Mouse (Mus musculus) forebrain, embryonic 15.5 days (tissue): Measurements from ENCODE around the gene Hsf5. TPM values are rescaled to one million over a fixed set of nuclear protein-coding genes. Genes with fewer than 3 reads are reported as not detected.

Experiments used
- ATAC-seq: fragments of 200-750 bp; cut with Nextera tagmentation; replicated peaks from 2 replicates; pipeline ENCODE4 v1.8.0; 2017; ENCODE audit warnings: mild to moderate bottlenecking, moderate TSS enrichment, moderate library complexity
- H3K27ac ChIP-seq: fragments of 300-500 bp; sonication (generic); replicated peaks from 2 replicates; pipeline ENCODE4 v1.5.1; 2015; ENCODE audit warnings: mild to moderate bottlenecking, inconsistent platforms
- H3K27me3 ChIP-seq: fragments of 300-500 bp; sonication (generic); 2 replicates; pipeline ENCODE4 v1.6.1; 2015; ENCODE audit warnings: inconsistent platforms
- H3K36me3 ChIP-seq: fragments of 300-500 bp; sonication (generic); 2 replicates; pipeline ENCODE4 v1.6.1; 2015; ENCODE audit warnings: mild to moderate bottlenecking, inconsistent platforms
- H3K4me1 ChIP-seq: fragments of 300-500 bp; sonication (generic); 2 replicates; pipeline ENCODE4 v1.6.1; 2015; ENCODE audit warnings: inconsistent platforms
- H3K4me2 ChIP-seq: fragments of 300-500 bp; sonication (generic); replicated peaks from 2 replicates; pipeline ENCODE4 v1.6.1; 2015; ENCODE audit warnings: mild to moderate bottlenecking, inconsistent platforms
- H3K4me3 ChIP-seq: fragments of 300-500 bp; sonication (generic); 2 replicates; pipeline ENCODE4 v1.5.1; 2015; ENCODE audit warnings: mild to moderate bottlenecking, inconsistent platforms
- H3K9ac ChIP-seq: fragments of 300-500 bp; sonication (generic); replicated peaks from 2 replicates; pipeline ENCODE4 v1.6.1; 2015; ENCODE audit warnings: mild to moderate bottlenecking, inconsistent platforms
- H3K9me3 ChIP-seq: fragments of 300-500 bp; sonication (generic); 2 replicates; pipeline ENCODE4 v1.6.1; 2016; ENCODE audit warnings: inconsistent platforms
- WGBS: fragments of 180-500 bp; shearing (Covaris S2); methylation state at CpG from one replicate; pipeline ENCODE4 v1.1.7; 2015; ENCODE audit warnings: mixed read lengths; 5-methylcytosine and 5-hydroxymethylcytosine counted together
- polyA plus RNA-seq: library from polyadenylated mRNA; unstranded; fragments of >200 nt; fragmentation: Nextera tagmentation; extraction: Ambion mirVana; gene quantifications from 2 replicates; pipeline ENCODE4 v1.2.1, GENCODE M21; 2015

The Hsf5 gene
- polyA plus RNA-seq, 1 experiment from 2014 or later = 0.48 TPM

- no peak overlapping the region for H3K9ac ChIP-seq
- no peak overlapping the region for H3K4me3 ChIP-seq
- no peak overlapping the region for H3K27ac ChIP-seq
- peaks cover 83% of the 10 kb centered on the region for H3K36me3 ChIP-seq
- H3K4me2 ChIP-seq = no peak overlapping the region
- no peaks in the 10 kb centered on the region for H3K9me3 ChIP-seq
- no peaks in the 10 kb centered on the region for H3K4me1 ChIP-seq
- no peaks in the 10 kb centered on the region for H3K27me3 ChIP-seq
- 95% methylated on average over 5 of the region's 5 CpGs for WGBS
- ATAC-seq = no peak
These were observed 1.4 kb upstream of the Hsf5 start for GRCm38 (mm10) chr11:87615551-87615950.

- Histone ChIP-seq H3K27ac (no peak overlapping the region), H3K4me3 (no peak overlapping the region), H3K4me2 (no peak overlapping the region), H3K27me3 (no peaks in the 10 kb centered on the region), H3K4me1 (no peaks in the 10 kb centered on the region), H3K9ac (no peak overlapping the region), H3K9me3 (no peaks in the 10 kb centered on the region), H3K36me3 (peaks cover 81% of the 10 kb centered on the region)
- 97% methylated on average over 2 of the region's 2 CpGs for WGBS
- no peak for ATAC-seq
These were observed 1.0 kb upstream of the Hsf5 start for GRCm38 (mm10) chr11:87615952-87616351.

- no peak overlapping the region for H3K4me3 ChIP-seq
- peaks cover 72% of the 10 kb centered on the region for H3K36me3 ChIP-seq
- H3K9ac ChIP-seq = no peak overlapping the region
- no peak overlapping the region for H3K4me2 ChIP-seq
- H3K27me3 ChIP-seq = no peaks in the 10 kb centered on the region
- H3K27ac ChIP-seq = no peak overlapping the region
- H3K9me3 ChIP-seq = no peaks in the 10 kb centered on the region
- no peaks in the 10 kb centered on the region for H3K4me1 ChIP-seq
- ATAC-seq = no peak
- WGBS = 96% methylated on average over 32 of the region's 32 CpGs
These were observed 642 bp downstream of the Hsf5 start for GRCm38 (mm10) chr11:87617606-87618005.

GRCm38 (mm10) chr11:87623160-87623559 is 6.2 kb downstream of the Hsf5 start:
- Histone ChIP-seq H3K27me3 (no peaks in the 10 kb centered on the region), H3K4me1 (no peaks in the 10 kb centered on the region), H3K27ac (no peak overlapping the region), H3K4me3 (no peak overlapping the region), H3K9me3 (no peaks in the 10 kb centered on the region), H3K9ac (no peak overlapping the region), H3K4me2 (no peak overlapping the region), H3K36me3 (peaks cover 43% of the 10 kb centered on the region)
- ATAC-seq = no peak
- WGBS = 81% methylated on average over 4 of the region's 4 CpGs

GRCm38 (mm10) chr11:87629859-87630258 is 12.9 kb downstream of the Hsf5 start:
- Histone ChIP-seq H3K9me3 (no peaks in the 10 kb centered on the region), H3K36me3 (peaks cover 6% of the 10 kb centered on the region; the same call in 1 of the 2 replicates), H3K4me1 (no peaks in the 10 kb centered on the region), H3K27ac (no peak overlapping the region), H3K4me2 (no peak overlapping the region), H3K4me3 (no peak overlapping the region), H3K27me3 (no peaks in the 10 kb centered on the region), H3K9ac (no peak overlapping the region)
- WGBS = 41% methylated on average over 10 of the region's 10 CpGs
- no peak for ATAC-seq

- no peak overlapping the region for H3K27ac ChIP-seq
- peak overlapping the region; percentile 44 for H3K4me3 ChIP-seq
These were observed 21.8 kb downstream of the Hsf5 start for GRCm38 (mm10) chr11:87638793-87639192.

GRCm38 (mm10) chr11:87639206-87639605 is 22.2 kb downstream of the Hsf5 start:
- no peak for ATAC-seq
- Histone ChIP-seq H3K36me3 (0 out of 2 replicates have a peak, but pooled peaks cover 3% of the 10 kb centered on the region), H3K9ac (peak overlapping the region; percentile 65), H3K4me3 (peak overlapping the region; percentile 44), H3K4me2 (peak overlapping the region; percentile 79), H3K4me1 (peaks cover 4% of the 10 kb centered on the region; the same call in 1 of the 2 replicates), H3K27ac (no peak overlapping the region), H3K27me3 (no peaks in the 10 kb centered on the region), H3K9me3 (no peaks in the 10 kb centered on the region)
- 1% methylated on average over 29 of the region's 29 CpGs for WGBS

More at GRCm38 (mm10) chr11:87638793-87639192, 21.8 kb downstream of the Hsf5 start:
- ATAC-seq = no peak
- Histone ChIP-seq H3K4me2 (peak overlapping the region; percentile 79), H3K9me3 (no peaks in the 10 kb centered on the region), H3K4me1 (peaks cover 4% of the 10 kb centered on the region; the same call in 1 of the 2 replicates), H3K27me3 (no peaks in the 10 kb centered on the region), H3K9ac (peak overlapping the region; percentile 65), H3K36me3 (0 out of 2 replicates have a peak, but pooled peaks cover 3% of the 10 kb centered on the region)
- 5% methylated on average over 2 of the region's 2 CpGs for WGBS

GRCm38 (mm10) chr11:87642865-87643264 is 25.9 kb downstream of the Hsf5 start:
- no peaks in the 10 kb centered on the region for H3K27me3 ChIP-seq
- no peaks in the 10 kb centered on the region for H3K36me3 ChIP-seq
- H3K27ac ChIP-seq = no peak overlapping the region
- H3K4me3 ChIP-seq = no peak overlapping the region
- H3K4me2 ChIP-seq = no peak overlapping the region
- peaks cover 4% of the 10 kb centered on the region; the same call in 1 of the 2 replicates for H3K4me1 ChIP-seq
- no peak for ATAC-seq
- no peaks in the 10 kb centered on the region for H3K9me3 ChIP-seq
- no peak overlapping the region for H3K9ac ChIP-seq

GRCm38 (mm10) chr11:87654693-87655092 is 37.7 kb downstream of the Hsf5 start:
- no peaks in the 10 kb centered on the region for H3K9me3 ChIP-seq
- ATAC-seq = no peak
- no peak overlapping the region for H3K4me2 ChIP-seq
- H3K36me3 ChIP-seq = no peaks in the 10 kb centered on the region
- no peak overlapping the region for H3K27ac ChIP-seq
- 84% methylated on average over 5 of the region's 5 CpGs for WGBS
- no peak overlapping the region for H3K4me3 ChIP-seq
- H3K9ac ChIP-seq = no peak overlapping the region
- H3K27me3 ChIP-seq = no peaks in the 10 kb centered on the region
- H3K4me1 ChIP-seq = no peaks in the 10 kb centered on the region

GRCm38 (mm10) chr11:87659216-87659615 is 42.3 kb downstream of the Hsf5 start:
- no peak overlapping the region for H3K9ac ChIP-seq
- no peaks in the 10 kb centered on the region for H3K9me3 ChIP-seq
- H3K36me3 ChIP-seq = no peaks in the 10 kb centered on the region
- no peak overlapping the region for H3K4me2 ChIP-seq
- WGBS = 81% methylated on average over 7 of the region's 7 CpGs
- H3K4me3 ChIP-seq = no peak overlapping the region
- ATAC-seq = no peak
- H3K27ac ChIP-seq = no peak overlapping the region
- peaks cover 5% of the 10 kb centered on the region; the same call in 1 of the 2 replicates for H3K4me1 ChIP-seq
- H3K27me3 ChIP-seq = peaks cover 12% of the 10 kb centered on the region; the same call in 1 of the 2 replicates

GRCm38 (mm10) chr11:87662407-87662806 is 45.4 kb downstream of the Hsf5 start, which contains the start of gene Rnf43:
Gene Rnf43, plus strand, starts transcription at chr11:87662722.
- Histone ChIP-seq H3K4me2 (peak within 1 kb of the TSS; percentile 57), H3K4me1 (peaks cover 5% of the 10 kb centered on the region; the same call in 1 of the 2 replicates), H3K9ac (no peak within 1 kb of the TSS; the same call in 1 of the 2 replicates), H3K9me3 (no peaks in the 10 kb centered on the region), H3K27ac (no peak within 1 kb of the TSS), H3K36me3 (no peaks in the 10 kb centered on the region), H3K4me3 (peak within 1 kb of the TSS; percentile 37), H3K27me3 (peaks cover 16% of the 10 kb centered on the region; the same call in 1 of the 2 replicates)
- WGBS = under 1% methylated on average over 8 of the region's 8 CpGs
- no peak for ATAC-seq

GRCm38 (mm10) chr11:87662822-87663221 is 45.9 kb downstream of the Hsf5 start:
- Histone ChIP-seq H3K9me3 (no peaks in the 10 kb centered on the region), H3K27me3 (peaks cover 16% of the 10 kb centered on the region; the same call in 1 of the 2 replicates), H3K4me1 (peaks cover 5% of the 10 kb centered on the region; the same call in 1 of the 2 replicates), H3K9ac (no peak overlapping the region; the same call in 1 of the 2 replicates), H3K36me3 (no peaks in the 10 kb centered on the region), H3K4me3 (peak overlapping the region; percentile 37), H3K27ac (no peak overlapping the region), H3K4me2 (peak overlapping the region; percentile 57)
- ATAC-seq = no peak
- 5% methylated on average over 14 of the region's 14 CpGs for WGBS

- peaks cover 5% of the 10 kb centered on the region; the same call in 1 of the 2 replicates for H3K4me1 ChIP-seq
- ATAC-seq = no peak
- no peak overlapping the region for H3K27ac ChIP-seq
- no peaks in the 10 kb centered on the region for H3K9me3 ChIP-seq
- no peak overlapping the region for H3K4me3 ChIP-seq
- peaks cover 16% of the 10 kb centered on the region; the same call in 1 of the 2 replicates for H3K27me3 ChIP-seq
- no peaks in the 10 kb centered on the region for H3K36me3 ChIP-seq
- no peak overlapping the region for H3K9ac ChIP-seq
- 73% methylated on average over 6 of the region's 6 CpGs for WGBS
- no peak overlapping the region for H3K4me2 ChIP-seq
These were observed 47.0 kb downstream of the Hsf5 start for GRCm38 (mm10) chr11:87663948-87664347.
